Mouse (Mus musculus): Measurements from ENCODE around the gene Glod4. TPM values are rescaled to one million over a fixed set of nuclear protein-coding genes. Genes with fewer than 3 reads are reported as not detected.
"Not testable (repeated sequence)": the region's sequence is repeated elsewhere in the genome, so short reads cannot be mapped to it uniquely, and the experiment has no call there.

Gene Glod4
- total RNA-seq, 1 experiment from 2014 or later: 99.7 TPM

- DNase-seq: no peak
Measured at GRCm38 (mm10) chr11:76257386-76257785, 13.9 kb upstream of the Glod4 start.

- no peak for DNase-seq
Measured at GRCm38 (mm10) chr11:76256129-76256528, 12.6 kb upstream of the Glod4 start.

DNA sequence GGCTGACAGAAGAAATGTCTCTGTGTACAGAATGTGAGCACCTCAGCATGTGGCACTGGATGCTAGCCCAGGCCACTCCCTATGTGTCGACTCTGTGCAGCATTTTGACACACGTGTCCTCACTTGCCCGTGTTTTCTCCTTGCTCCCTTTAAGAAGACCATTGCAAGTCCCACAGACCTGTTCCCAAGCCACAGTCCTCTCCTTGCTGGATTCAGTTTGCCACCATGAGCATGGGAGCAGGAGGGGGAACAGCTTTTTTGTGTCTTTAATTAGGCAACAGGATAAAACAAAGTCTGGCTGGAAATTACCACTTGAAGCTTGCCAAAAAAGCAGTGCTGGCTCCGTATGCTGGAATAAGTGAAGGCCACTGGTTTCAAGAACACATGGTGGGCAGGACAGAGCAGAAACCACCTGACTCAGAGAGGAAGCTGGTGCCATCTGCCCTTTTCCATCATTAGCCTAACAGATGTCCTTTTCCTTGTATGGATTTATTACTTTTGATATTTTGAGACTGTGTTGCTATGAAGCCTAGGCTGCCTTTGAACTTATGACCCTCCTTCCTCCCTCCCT lies 12.0 kb upstream of the Glod4 start:
- DNase-seq: no peak

- no peak for DNase-seq
Measured at GRCm38 (mm10) chr11:76253918-76254264, 10.4 kb upstream of the Glod4 start.

DNA sequence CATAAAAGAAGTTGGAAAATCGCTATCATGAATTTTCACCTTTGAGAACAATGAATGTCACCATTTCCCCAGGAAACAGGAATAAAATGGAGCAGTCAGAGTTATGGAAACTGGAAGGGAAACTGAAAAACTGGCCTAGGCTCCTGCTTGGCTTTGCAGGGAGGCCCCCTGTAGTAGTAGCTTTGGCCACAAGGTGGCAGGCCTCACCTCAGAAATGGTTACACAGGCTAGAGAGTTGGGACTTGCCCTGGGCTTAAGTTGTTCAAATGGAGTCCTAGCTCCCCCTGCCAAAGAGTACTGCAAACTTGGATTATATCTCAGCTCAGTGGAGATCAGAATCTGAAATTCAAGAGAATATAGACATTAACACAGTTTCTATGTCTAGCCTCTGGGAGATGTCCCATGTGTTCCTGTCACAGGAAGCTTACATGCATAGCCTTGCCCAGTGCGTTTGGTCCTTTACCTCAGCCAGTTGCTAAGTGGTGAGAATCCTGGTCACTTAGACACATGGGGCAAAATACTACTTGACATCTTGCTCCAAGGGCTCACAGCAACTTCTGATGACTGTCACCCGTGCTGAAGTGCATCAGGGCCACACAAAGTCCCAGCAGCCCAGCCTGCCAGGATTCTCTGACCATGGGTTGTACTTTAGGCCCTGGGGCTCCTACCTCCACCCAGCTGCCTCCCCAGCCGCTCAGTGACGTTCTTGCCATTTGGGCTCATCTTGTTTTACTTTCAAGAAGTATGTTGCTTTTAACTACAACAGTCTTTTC lies 9.8 kb upstream of the Glod4 start:
- peak; percentile 87 for DNase-seq

DNA sequence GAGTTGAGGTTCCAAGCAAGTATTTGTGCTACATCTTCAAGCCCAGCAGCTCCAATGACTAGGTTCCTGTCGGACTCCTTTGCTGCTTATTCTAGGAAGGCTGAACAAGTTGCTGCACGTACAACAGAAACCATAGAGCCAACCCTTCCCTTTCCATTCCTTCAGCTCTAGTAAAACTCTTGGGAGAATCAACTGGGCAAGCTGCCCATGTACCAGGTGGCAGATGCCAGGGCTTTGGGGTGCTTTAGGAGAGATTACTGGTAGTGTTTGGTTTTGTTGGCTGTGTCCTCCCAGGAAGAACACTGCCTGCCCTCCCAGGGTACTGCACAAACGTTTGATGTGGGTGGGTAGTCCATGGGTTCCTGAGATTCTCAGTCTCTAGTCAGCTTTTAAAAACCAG lies 8.5 kb upstream of the Glod4 start:
- no peak for DNase-seq

- no peak for DNase-seq
Measured at GRCm38 (mm10) chr11:76247239-76247638, 3.7 kb upstream of the Glod4 start.

GRCm38 (mm10) chr11:76246439-76246838 lies 2.9 kb upstream of the Glod4 start:
- DNase-seq: no peak

GRCm38 (mm10) chr11:76243811-76244546 lies 454 bp upstream of the Glod4 start:
- no peak for DNase-seq

GRCm38 (mm10) chr11:76239750-76240149 lies 3.8 kb downstream of the Glod4 start:
- no peak for DNase-seq

GRCm38 (mm10) chr11:76236136-76236535 lies 7.4 kb downstream of the Glod4 start:
- no peak for DNase-seq

GRCm38 (mm10) chr11:76225051-76225450 lies 18.5 kb downstream of the Glod4 start:
- DNase-seq: no peak

DNA sequence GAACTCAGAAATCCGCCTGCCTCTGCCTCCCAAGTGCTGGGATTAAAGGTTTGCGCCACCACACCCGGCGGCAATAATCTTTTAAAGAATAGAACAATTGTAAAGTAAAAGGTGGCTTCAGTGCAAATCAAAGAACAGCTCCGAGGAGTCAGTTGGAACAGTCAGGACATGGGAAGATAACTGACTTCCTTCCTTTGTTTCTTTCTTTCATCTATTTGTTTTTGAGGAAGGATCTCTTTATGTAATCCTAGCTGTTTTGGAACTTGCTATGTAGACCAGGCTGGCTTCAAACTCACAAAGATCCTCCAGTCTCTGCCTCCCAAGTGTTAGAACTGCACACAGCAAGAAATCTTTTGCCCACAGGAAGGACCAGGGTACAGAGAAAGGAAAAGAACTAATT lies 18.9 kb downstream of the Glod4 start:
- DNase-seq: no peak

GRCm38 (mm10) chr11:76217390-76217800 lies 26.1 kb downstream of the Glod4 start, which contains the start of the genes Dbil5 and Gemin4:
Gene Dbil5, plus strand, starts transcription at chr11:76217608.
Gene Gemin4, minus strand, starts transcription at chr11:76217664.
- peak; percentile 97 for DNase-seq

DNA sequence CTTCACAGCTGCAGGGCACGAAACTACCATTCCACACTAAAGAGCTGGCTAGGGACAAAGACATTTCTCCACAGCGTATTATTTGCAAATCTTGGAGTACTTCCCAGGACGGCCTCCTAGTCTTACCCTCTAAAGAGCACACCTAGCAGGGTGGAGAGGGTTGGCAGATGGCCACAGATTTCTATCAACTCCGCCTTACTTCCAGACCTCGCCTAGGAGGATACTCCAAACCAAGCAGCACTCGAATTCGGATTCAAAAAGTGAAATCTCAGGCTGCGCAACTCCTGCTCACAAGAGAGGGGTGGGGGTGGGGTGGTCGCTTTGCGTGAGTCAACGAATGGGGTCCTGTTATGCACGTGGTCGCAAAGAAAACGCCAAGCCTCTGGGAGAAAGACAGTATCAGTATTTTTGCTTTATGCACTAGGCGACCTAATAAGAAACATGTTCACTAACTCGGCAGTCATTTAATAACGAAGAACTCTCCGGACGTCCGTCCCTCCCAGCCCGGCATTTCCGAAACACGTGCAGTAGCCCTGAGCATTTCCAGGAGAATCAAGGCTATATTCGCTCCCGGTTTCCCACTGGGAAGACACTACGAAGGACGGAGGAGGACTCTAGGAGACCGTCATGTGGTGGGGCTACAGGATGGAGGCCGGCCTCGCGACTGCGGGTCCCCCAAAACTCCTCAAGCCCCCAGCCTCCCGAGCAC lies 26.7 kb downstream of the Glod4 start:
- peak; percentile 9 for DNase-seq

GRCm38 (mm10) chr11:76216049-76216540 lies 27.4 kb downstream of the Glod4 start:
- no peak for DNase-seq

DNA sequence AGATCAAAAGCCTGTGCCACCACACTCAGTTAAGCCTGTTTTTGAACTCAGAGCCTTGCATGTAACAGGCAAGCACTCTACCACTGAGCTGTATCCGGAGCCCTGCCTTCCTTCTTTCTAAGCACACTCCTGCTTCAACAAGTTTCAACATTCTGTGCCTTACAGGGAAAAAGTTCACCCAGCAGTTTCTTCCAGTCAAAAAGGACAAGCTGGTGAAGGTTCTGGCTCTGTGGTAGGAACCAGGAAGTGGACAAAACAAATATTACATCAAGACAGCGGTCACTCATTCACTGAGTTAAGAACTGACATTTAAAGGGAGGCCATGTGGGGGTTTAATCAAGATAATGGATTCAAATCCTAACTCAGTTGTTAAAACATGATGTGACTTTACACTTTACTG lies 28.5 kb downstream of the Glod4 start:
- no peak for DNase-seq

GRCm38 (mm10) chr11:76213841-76214240 lies 29.7 kb downstream of the Glod4 start:
- DNase-seq: no peak

GRCm38 (mm10) chr11:76211595-76211994 lies 31.9 kb downstream of the Glod4 start:
- not testable (repeated sequence) for DNase-seq

DNA sequence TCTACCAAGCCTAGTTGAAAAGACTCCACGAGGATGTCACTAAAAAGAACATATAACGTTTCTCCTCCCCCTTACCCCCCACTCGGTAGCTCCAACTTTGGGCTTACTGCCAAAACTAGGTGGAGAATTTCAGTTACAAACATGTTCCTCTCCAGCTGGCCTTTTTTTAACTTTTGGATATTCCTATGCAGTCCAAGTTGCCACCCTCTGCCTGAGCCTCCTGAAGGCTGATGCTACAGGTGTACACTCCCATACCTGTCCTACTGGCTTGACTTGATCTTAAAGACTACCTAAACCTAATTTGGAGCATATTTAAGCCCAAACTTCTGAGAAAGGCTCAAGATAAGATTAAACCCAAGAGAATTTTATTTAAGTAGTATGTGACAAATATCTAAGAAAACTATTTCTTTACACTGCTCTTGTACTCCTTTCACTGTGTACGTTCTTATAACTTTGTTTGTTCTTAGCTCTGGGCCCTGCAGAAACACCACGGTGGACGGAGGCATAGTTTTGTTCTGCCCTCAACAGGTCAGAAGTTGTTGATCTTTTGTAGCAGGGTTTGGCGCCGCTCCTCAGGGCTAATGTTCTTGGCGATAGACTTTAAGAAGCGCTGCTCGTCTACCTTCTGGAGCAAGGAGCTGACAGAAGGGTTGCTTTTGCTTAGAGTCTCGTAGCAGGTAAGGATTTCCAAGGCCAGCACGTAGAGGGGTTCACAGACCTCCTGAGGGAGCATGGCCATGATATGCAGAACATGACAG lies 33.1 kb downstream of the Glod4 start:
- no peak for DNase-seq

DNA sequence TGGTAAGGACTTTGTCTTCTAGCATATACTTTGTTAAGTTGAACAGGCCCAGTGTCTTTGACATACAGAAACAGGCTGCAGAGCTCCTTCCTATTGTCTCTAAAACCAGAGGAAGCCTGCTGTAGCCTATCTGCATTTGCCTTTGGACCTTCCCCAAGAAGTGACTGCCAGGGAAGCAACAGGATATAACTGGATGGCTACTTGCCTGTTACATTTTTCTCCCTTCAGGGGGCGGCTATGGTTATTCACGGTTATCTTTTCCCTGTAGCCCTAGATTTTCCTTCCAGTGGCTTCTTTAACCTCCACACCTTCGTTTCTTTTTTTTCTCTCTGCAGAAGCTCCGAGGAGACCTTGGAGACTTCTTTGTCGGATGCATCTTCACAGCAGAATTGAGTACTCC lies 36.7 kb downstream of the Glod4 start:
- no peak for DNase-seq

All from adrenal gland, postnatal 25 days (tissue).